Mouse (Mus musculus): ENCODE results near the gene Ddx31.

DNA sequence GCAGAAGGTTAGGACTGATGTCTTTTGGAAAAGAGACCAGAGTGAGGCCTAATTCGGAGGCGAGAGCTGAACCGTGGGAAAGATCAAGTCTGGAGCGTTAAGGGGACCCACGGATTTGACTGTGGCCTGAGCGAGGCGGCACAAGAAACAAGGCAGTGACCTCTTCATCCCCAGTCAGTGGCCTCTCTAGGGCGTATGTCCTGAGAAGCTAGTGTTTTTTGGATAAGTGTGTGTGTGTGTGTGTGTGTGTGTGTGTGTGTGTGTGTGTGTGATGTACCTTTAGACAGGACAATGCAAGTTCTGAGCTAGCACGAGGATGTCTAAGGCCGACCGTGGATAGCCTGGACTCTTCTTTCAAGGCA, 76.9 kb downstream of the Ddx31 start:
- no peak for TF ChIP-seq EP300 (IDR thresholded peaks at IDR 0.05; ENCODE audit: low read depth)
- TF ChIP-seq CTCF (IDR thresholded peaks at IDR 0.05; ENCODE audit: low read depth): no peak
